Mouse (Mus musculus) lung, postnatal 0 days (tissue): ENCODE data around the gene Prkar2b. TPM values are rescaled to one million over a fixed set of nuclear protein-coding genes. Genes with fewer than 3 reads are reported as not detected.

ENCODE experiments used
- ATAC-seq: fragments of 200-750 bp; cut with Nextera tagmentation; 2 replicates; pipeline ENCODE4 v1.8.0; 2017; ENCODE audit warnings: moderate library complexity
- DNase-seq: peaks from one replicate; pipeline ENCODE4 v3.0.0-alpha.2; 2016; ENCODE audit warnings: low spot score
- H3K27ac ChIP-seq: fragments of 300-500 bp; sonication (generic); 2 replicates; pipeline ENCODE4 v1.5.1; 2014; ENCODE audit warnings: antibody characterized with exemption, mild to moderate bottlenecking, low read length, mixed read lengths
- H3K27me3 ChIP-seq: fragments of 300-500 bp; sonication (generic); replicated peaks from 2 replicates; pipeline ENCODE4 v1.6.1; 2014; ENCODE audit warnings: low read length, mixed read lengths; ENCODE audit not compliant: insufficient read depth
- H3K36me3 ChIP-seq: fragments of 300-500 bp; sonication (generic); 2 replicates; pipeline ENCODE4 v1.6.1; 2014; ENCODE audit warnings: low read length, mixed read lengths; ENCODE audit not compliant: insufficient read depth
- H3K4me1 ChIP-seq: fragments of 300-500 bp; sonication (generic); 2 replicates; pipeline ENCODE4 v1.6.1; 2014; ENCODE audit warnings: antibody characterized with exemption, low read depth, low read length, mixed read lengths; ENCODE audit not compliant: insufficient read depth
- H3K4me2 ChIP-seq: fragments of 300-500 bp; sonication (generic); replicated peaks from 2 replicates; pipeline ENCODE4 v1.6.1; 2014; ENCODE audit warnings: low read depth, mild to moderate bottlenecking, low read length, moderate library complexity, mixed read lengths
- H3K4me3 ChIP-seq: fragments of 300-500 bp; sonication (generic); 2 replicates; pipeline ENCODE4 v1.5.1; 2014; ENCODE audit warnings: low read depth, low read length
- H3K9ac ChIP-seq: fragments of 300-500 bp; sonication (generic); replicated peaks from 2 replicates; pipeline ENCODE4 v1.6.1; 2014; ENCODE audit warnings: low read depth, mild to moderate bottlenecking
- H3K9me3 ChIP-seq: fragments of 300-500 bp; sonication (generic); 2 replicates; pipeline ENCODE4 v1.6.1; 2016; ENCODE audit warnings: low read length, mixed read lengths
- CTCF ChIP-seq: IDR thresholded peaks from 2 replicates; pipeline ENCODE4 v1.5.1; 2016; ENCODE audit warnings: antibody characterized with exemption, mild to moderate bottlenecking
- EP300 ChIP-seq: IDR thresholded peaks from 2 replicates; pipeline ENCODE4 v1.6.1; 2016; ENCODE audit warnings: antibody characterized with exemption, mild to moderate bottlenecking, control low read depth
- WGBS: fragments of 180-500 bp; shearing (Covaris S2); extraction: QIAGEN DNeasy Blood & Tissue Kit; methylation state at CpG from one replicate; pipeline ENCODE4 v1.1.7; 2014; 5-methylcytosine and 5-hydroxymethylcytosine counted together
- polyA plus RNA-seq: library from polyadenylated mRNA; unstranded; fragments of >200 nt; fragmentation: Nextera tagmentation; extraction: Ambion mirVana; gene quantifications from 2 replicates; pipeline ENCODE4 v1.2.1, GENCODE M21; 2015

Gene Prkar2b
- polyA plus RNA-seq, 1 experiment from 2014 or later: 11.0 TPM

- Histone ChIP-seq H3K27me3 (no peaks in the 10 kb centered on the region), H3K36me3 (no peaks in the 10 kb centered on the region), H3K4me3 (no peak overlapping the region), H3K9me3 (no peaks in the 10 kb centered on the region), H3K27ac (no peak overlapping the region), H3K9ac (no peak overlapping the region), H3K4me1 (no peaks in the 10 kb centered on the region), H3K4me2 (no peak overlapping the region)
- DNase-seq (no peak), ATAC-seq (no peak)
- 58% methylated on average over 4 of the region's 4 CpGs for WGBS
- no peak for TF ChIP-seq CTCF
- no peak for TF ChIP-seq EP300
Measured at GRCm38 (mm10) chr12:32098596-32098995, 37.5 kb upstream of the Prkar2b start.

GRCm38 (mm10) chr12:32097107-32097506 is 36.0 kb upstream of the Prkar2b start:
- no peak for TF ChIP-seq EP300
- TF ChIP-seq CTCF: no peak
- Histone ChIP-seq H3K9me3 (no peaks in the 10 kb centered on the region), H3K9ac (no peak overlapping the region), H3K27me3 (no peaks in the 10 kb centered on the region), H3K4me2 (no peak overlapping the region), H3K4me1 (no peaks in the 10 kb centered on the region), H3K36me3 (no peaks in the 10 kb centered on the region), H3K4me3 (no peak overlapping the region), H3K27ac (no peak overlapping the region)
- WGBS: 45% methylated on average over 1 of the region's 1 CpGs
- ATAC-seq (no peak), DNase-seq (peak; percentile 18)

GRCm38 (mm10) chr12:32095164-32095563 is 34.1 kb upstream of the Prkar2b start:
- Histone ChIP-seq H3K9me3 (no peaks in the 10 kb centered on the region), H3K4me1 (no peaks in the 10 kb centered on the region), H3K4me3 (no peak overlapping the region), H3K36me3 (no peaks in the 10 kb centered on the region), H3K4me2 (no peak overlapping the region), H3K9ac (no peak overlapping the region), H3K27me3 (no peaks in the 10 kb centered on the region), H3K27ac (no peak overlapping the region)
- peak; percentile 27 for DNase-seq
- 50% methylated on average over 1 of the region's 1 CpGs for WGBS
- TF ChIP-seq CTCF (no peak), EP300 (no peak)
- ATAC-seq: no peak

GRCm38 (mm10) chr12:32092452-32092851 is 31.4 kb upstream of the Prkar2b start:
- no peak overlapping the region for H3K4me3 ChIP-seq
- no peak overlapping the region for H3K27ac ChIP-seq

GRCm38 (mm10) chr12:32088566-32088965 is 27.5 kb upstream of the Prkar2b start:
- no peak overlapping the region for H3K27ac ChIP-seq
- no peak overlapping the region for H3K9ac ChIP-seq
- H3K9me3 ChIP-seq: no peaks in the 10 kb centered on the region
- DNase-seq (no peak), ATAC-seq (no peak)
- WGBS: 49% methylated on average over 3 of the region's 3 CpGs
- TF ChIP-seq EP300: no peak
- TF ChIP-seq CTCF: no peak
- H3K4me1 ChIP-seq: no peaks in the 10 kb centered on the region
- no peaks in the 10 kb centered on the region for H3K36me3 ChIP-seq
- no peak overlapping the region for H3K4me2 ChIP-seq
- H3K4me3 ChIP-seq: no peak overlapping the region
- H3K27me3 ChIP-seq: no peaks in the 10 kb centered on the region

More at GRCm38 (mm10) chr12:32092452-32092851, 31.4 kb upstream of the Prkar2b start:
- no peaks in the 10 kb centered on the region for H3K9me3 ChIP-seq
- no peaks in the 10 kb centered on the region for H3K27me3 ChIP-seq
- no peak overlapping the region for H3K9ac ChIP-seq
- H3K4me1 ChIP-seq: no peaks in the 10 kb centered on the region
- no peak for TF ChIP-seq EP300
- TF ChIP-seq CTCF: no peak
- ATAC-seq (no peak), DNase-seq (no peak)
- H3K36me3 ChIP-seq: no peaks in the 10 kb centered on the region
- no peak overlapping the region for H3K4me2 ChIP-seq
- WGBS: 90% methylated on average over 4 of the region's 4 CpGs

DNA sequence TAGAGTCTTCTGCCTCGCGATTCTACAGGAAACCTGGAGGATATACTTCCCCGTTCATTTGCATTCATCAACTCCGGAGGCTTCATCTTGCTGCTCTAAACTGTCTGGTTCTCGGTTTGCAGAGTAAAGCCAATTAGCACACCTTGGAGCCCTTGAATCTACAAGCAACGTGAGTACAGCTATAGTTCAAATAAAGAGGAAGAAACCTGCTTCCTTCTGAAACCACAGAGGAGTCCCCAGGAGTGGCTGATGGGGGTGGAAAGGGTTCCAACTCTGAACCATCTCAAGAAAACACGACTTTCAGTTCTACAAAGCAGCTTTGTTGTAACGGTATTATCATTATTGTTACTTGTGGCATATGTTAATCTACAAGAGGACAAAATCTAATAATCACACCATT is 26.2 kb upstream of the Prkar2b start:
- H3K36me3 ChIP-seq: no peaks in the 10 kb centered on the region
- H3K9ac ChIP-seq: no peak overlapping the region
- H3K4me3 ChIP-seq: no peak overlapping the region
- no peaks in the 10 kb centered on the region for H3K4me1 ChIP-seq
- ATAC-seq: no peak
- TF ChIP-seq CTCF: no peak
- no peak for TF ChIP-seq EP300
- no peaks in the 10 kb centered on the region for H3K27me3 ChIP-seq
- no peak overlapping the region for H3K4me2 ChIP-seq
- H3K9me3 ChIP-seq: no peaks in the 10 kb centered on the region
- WGBS: 62% methylated on average over 8 of the region's 8 CpGs
- no peak for DNase-seq
- no peak overlapping the region for H3K27ac ChIP-seq

DNA sequence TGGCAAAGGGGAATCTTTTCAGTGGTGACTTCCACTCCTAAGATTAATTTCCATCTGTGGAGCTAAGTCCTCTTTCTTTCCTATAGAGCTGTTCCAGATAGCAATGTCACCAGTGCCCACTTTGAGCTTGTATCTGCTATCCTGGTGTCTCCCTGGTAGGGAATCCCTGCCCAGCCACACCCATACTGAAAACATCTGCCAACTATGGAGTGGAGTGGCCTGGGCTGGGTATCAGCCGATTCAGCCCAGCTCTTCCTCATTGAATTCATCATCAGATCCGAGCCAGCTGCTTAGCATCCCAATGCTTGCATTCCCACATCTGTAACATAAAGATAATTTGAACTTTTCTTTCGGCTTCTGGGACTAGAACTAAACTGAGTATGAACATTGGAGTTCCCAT is 25.8 kb upstream of the Prkar2b start:
- WGBS: 68% methylated on average over 3 of the region's 3 CpGs
- Histone ChIP-seq H3K36me3 (no peaks in the 10 kb centered on the region), H3K4me3 (no peak overlapping the region), H3K4me2 (no peak overlapping the region), H3K9ac (no peak overlapping the region), H3K4me1 (no peaks in the 10 kb centered on the region), H3K27ac (no peak overlapping the region), H3K27me3 (no peaks in the 10 kb centered on the region), H3K9me3 (no peaks in the 10 kb centered on the region)
- no peak for TF ChIP-seq CTCF
- TF ChIP-seq EP300: no peak
- DNase-seq: no peak
- ATAC-seq: no peak
